Mouse (Mus musculus): ENCODE measurements around the gene Rai14. TPM values are rescaled to one million over a fixed set of nuclear protein-coding genes. Genes with fewer than 3 reads are reported as not detected.
A peak's percentile ranks its signal among the peaks of the same experiment; 100 is the strongest.
"Not testable (repeated sequence)": the region's sequence is repeated elsewhere in the genome, so short reads cannot be mapped to it uniquely, and the experiment has no call there.

Gene Rai14
- polyA plus RNA-seq, 1 experiment from 2014 or later: 59.5 TPM

GRCm38 (mm10) chr15:10579159-10579558, 135.3 kb downstream of the Rai14 start:
- 86% methylated on average over 3 of the region's 3 CpGs for WGBS
- no peak overlapping the region for H3K9ac ChIP-seq
- H3K27me3 ChIP-seq: no peaks in the 10 kb centered on the region
- no peak overlapping the region for H3K4me2 ChIP-seq (replicated peaks)
- peaks cover 40% of the 10 kb centered on the region for H3K36me3 ChIP-seq
- no peak for ATAC-seq (ENCODE audit: insufficient number of reproducible peaks, low FRiP score, low TSS enrichment, low read depth)
- H3K27ac ChIP-seq (replicated peaks): no peak overlapping the region
- H3K4me3 ChIP-seq (replicated peaks): no peak overlapping the region
- H3K4me1 ChIP-seq: no peaks in the 10 kb centered on the region
- H3K9me3 ChIP-seq (replicated peaks): no peaks in the 10 kb centered on the region

DNA sequence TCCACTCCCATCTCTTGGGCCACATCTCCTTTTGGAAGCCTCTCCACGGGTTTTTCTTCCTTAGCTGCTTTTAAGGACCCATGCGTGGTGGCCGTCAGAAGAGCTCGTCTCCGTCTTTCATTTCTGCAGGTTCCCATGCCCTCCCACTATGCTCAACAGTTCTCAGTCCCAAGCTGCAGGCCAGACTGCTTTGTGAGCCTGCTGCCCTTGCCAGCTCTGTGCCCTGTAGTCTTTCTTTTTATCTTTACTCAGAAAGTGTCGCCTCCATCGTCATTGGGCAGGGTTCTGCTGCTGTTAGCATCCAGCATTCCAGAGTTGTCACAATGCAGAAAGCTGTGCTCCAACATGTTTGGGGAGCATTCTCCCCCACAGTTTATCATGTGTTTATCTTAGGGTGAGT, 147.9 kb downstream of the Rai14 start:
- H3K9me3 ChIP-seq (replicated peaks): no peaks in the 10 kb centered on the region
- no peak overlapping the region for H3K4me2 ChIP-seq (replicated peaks)
- ATAC-seq (ENCODE audit: insufficient number of reproducible peaks, low FRiP score, low TSS enrichment, low read depth): no peak
- H3K9ac ChIP-seq: no peak overlapping the region
- peaks cover 47% of the 10 kb centered on the region for H3K36me3 ChIP-seq
- no peak overlapping the region for H3K27ac ChIP-seq (replicated peaks)
- no peak overlapping the region for H3K4me3 ChIP-seq (replicated peaks)
- H3K27me3 ChIP-seq: no peaks in the 10 kb centered on the region
- H3K4me1 ChIP-seq: no peaks in the 10 kb centered on the region
- 83% methylated on average over 7 of the region's 7 CpGs for WGBS

GRCm38 (mm10) chr15:10564201-10564600, 150.2 kb downstream of the Rai14 start:
- Histone ChIP-seq H3K4me2 (replicated peaks) (no peak overlapping the region), H3K36me3 (peaks cover 27% of the 10 kb centered on the region), H3K9ac (no peak overlapping the region), H3K27me3 (no peaks in the 10 kb centered on the region), H3K4me3 (replicated peaks) (no peak overlapping the region), H3K9me3 (replicated peaks) (no peaks in the 10 kb centered on the region), H3K27ac (replicated peaks) (no peak overlapping the region), H3K4me1 (no peaks in the 10 kb centered on the region)
- no peak for ATAC-seq (ENCODE audit: insufficient number of reproducible peaks, low FRiP score, low TSS enrichment, low read depth)
- WGBS: 34% methylated on average over 1 of the region's 1 CpGs

GRCm38 (mm10) chr15:10562281-10562680, 152.1 kb downstream of the Rai14 start:
- Histone ChIP-seq H3K9ac (no peak overlapping the region), H3K4me1 (no peaks in the 10 kb centered on the region), H3K36me3 (peaks cover 8% of the 10 kb centered on the region), H3K27me3 (no peaks in the 10 kb centered on the region), H3K4me2 (replicated peaks) (no peak overlapping the region), H3K4me3 (replicated peaks) (no peak overlapping the region), H3K9me3 (replicated peaks) (no peaks in the 10 kb centered on the region), H3K27ac (replicated peaks) (no peak overlapping the region)
- no peak for ATAC-seq (ENCODE audit: insufficient number of reproducible peaks, low FRiP score, low TSS enrichment, low read depth)

DNA sequence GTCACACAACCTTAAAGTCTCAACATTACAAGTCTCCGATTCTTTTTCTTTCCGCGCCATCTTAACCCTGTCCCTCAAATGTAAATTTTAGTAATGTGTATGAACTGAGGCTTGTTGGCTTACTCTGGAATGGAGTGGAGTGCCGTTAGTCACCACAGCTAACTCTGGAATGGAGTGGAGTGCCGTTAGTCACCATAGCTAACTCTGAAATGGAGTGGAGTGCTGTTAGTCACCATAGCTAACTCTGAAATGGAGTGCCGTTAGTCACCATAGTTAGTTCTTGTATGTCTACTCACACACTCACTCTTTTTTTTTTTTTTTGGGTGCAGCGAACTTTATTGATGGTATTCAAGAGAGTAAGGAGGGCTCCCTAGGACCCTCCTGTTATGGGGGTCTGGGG, 154.4 kb downstream of the Rai14 start:
- H3K27ac ChIP-seq (replicated peaks): no peak overlapping the region
- 0 out of 2 replicates have a peak, but pooled peaks cover 2% of the 10 kb centered on the region for H3K36me3 ChIP-seq
- WGBS: 93% methylated on average over 7 of the region's 7 CpGs
- no peak overlapping the region for H3K9ac ChIP-seq
- no peak for ATAC-seq (ENCODE audit: insufficient number of reproducible peaks, low FRiP score, low TSS enrichment, low read depth)
- H3K27me3 ChIP-seq: no peaks in the 10 kb centered on the region
- H3K4me3 ChIP-seq (replicated peaks): no peak overlapping the region
- no peak overlapping the region for H3K4me2 ChIP-seq (replicated peaks)
- no peaks in the 10 kb centered on the region for H3K4me1 ChIP-seq
- H3K9me3 ChIP-seq (replicated peaks): no peaks in the 10 kb centered on the region

DNA sequence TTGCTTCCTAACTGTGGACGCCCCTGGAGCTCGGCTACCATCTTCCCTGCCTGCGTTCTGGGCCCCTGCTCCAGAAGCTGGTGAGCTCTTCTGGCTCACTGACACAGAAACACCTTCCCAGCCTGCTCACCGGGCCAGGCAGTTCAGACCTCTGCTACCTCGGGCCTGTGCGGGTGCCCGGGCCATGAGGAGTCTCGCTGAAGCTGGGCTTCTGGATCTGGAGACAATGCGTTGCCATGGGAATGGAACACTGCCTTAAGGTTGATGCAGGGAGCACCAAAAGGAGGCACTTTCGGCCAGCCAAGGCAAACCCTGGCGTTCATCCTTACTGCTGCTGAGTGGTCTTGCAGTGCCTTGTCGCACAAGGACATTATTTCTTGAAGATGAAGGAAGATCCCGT, 156.0 kb downstream of the Rai14 start, which contains the start of gene Ttc23l:
Ttc23l (minus strand) TSS at position 204 of the 400 bp plus-strand sequence.
- WGBS: 84% methylated on average over 13 of the region's 13 CpGs
- Histone ChIP-seq H3K4me2 (replicated peaks) (no peak within 1 kb of the TSS), H3K27ac (replicated peaks) (no peak within 1 kb of the TSS), H3K27me3 (no peaks in the 10 kb centered on the region), H3K4me1 (no peaks in the 10 kb centered on the region), H3K9ac (no peak within 1 kb of the TSS), H3K4me3 (replicated peaks) (no peak within 1 kb of the TSS), H3K36me3 (no peaks in the 10 kb centered on the region), H3K9me3 (replicated peaks) (no peaks in the 10 kb centered on the region)
- ATAC-seq (ENCODE audit: insufficient number of reproducible peaks, low FRiP score, low TSS enrichment, low read depth): no peak

DNA sequence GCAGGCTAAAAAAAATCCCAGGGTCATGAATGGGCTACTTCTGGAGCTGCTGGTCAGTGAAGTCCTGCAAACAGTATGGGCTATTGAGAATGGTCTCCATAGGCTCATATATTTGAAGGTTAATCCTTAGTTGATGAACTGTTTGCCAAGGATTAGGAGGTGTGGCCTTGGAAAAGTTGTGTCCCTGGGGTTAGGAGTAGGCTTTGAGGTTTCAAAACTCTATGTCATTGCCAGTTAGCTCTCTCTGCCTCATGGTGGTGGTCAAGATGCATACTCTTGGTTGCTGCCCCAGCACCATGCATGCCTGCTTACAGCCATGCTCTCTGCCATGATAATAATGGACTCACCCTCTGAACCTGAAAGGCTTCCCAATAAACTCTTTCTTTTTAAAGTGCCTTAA, 160.1 kb downstream of the Rai14 start:
- H3K36me3 ChIP-seq: no peaks in the 10 kb centered on the region
- no peak for ATAC-seq (ENCODE audit: insufficient number of reproducible peaks, low FRiP score, low TSS enrichment, low read depth)
- no peak overlapping the region for H3K9ac ChIP-seq
- H3K27ac ChIP-seq (replicated peaks): no peak overlapping the region
- H3K4me1 ChIP-seq: no peaks in the 10 kb centered on the region
- H3K4me2 ChIP-seq (replicated peaks): no peak overlapping the region
- H3K9me3 ChIP-seq (replicated peaks): no peaks in the 10 kb centered on the region
- no peak overlapping the region for H3K4me3 ChIP-seq (replicated peaks)
- H3K27me3 ChIP-seq: no peaks in the 10 kb centered on the region

GRCm38 (mm10) chr15:10540271-10541088, 173.9 kb downstream of the Rai14 start:
- H3K4me3 ChIP-seq (replicated peaks): no peak overlapping the region
- H3K27me3 ChIP-seq: no peaks in the 10 kb centered on the region
- peak; percentile 84 for ATAC-seq (ENCODE audit: insufficient number of reproducible peaks, low FRiP score, low TSS enrichment, low read depth)
- no peak overlapping the region for H3K4me2 ChIP-seq (replicated peaks)
- H3K4me1 ChIP-seq: peaks cover 12% of the 10 kb centered on the region
- H3K27ac ChIP-seq (replicated peaks): peak overlapping the region; percentile 68
- 49% methylated on average over 16 of the region's 16 CpGs for WGBS
- H3K9ac ChIP-seq: no peak overlapping the region
- no peaks in the 10 kb centered on the region for H3K9me3 ChIP-seq (replicated peaks)
- no peaks in the 10 kb centered on the region for H3K36me3 ChIP-seq

- Histone ChIP-seq H3K9me3 (replicated peaks) (no peaks in the 10 kb centered on the region), H3K27ac (replicated peaks) (peak overlapping the region; percentile 45), H3K4me2 (replicated peaks) (no peak overlapping the region), H3K4me3 (replicated peaks) (no peak overlapping the region), H3K4me1 (peaks cover 9% of the 10 kb centered on the region), H3K27me3 (no peaks in the 10 kb centered on the region), H3K36me3 (no peaks in the 10 kb centered on the region), H3K9ac (no peak overlapping the region)
- 46% methylated on average over 7 of the region's 7 CpGs for WGBS
- no peak for ATAC-seq (ENCODE audit: insufficient number of reproducible peaks, low FRiP score, low TSS enrichment, low read depth)
These were observed 178.5 kb downstream of the Rai14 start for GRCm38 (mm10) chr15:10535969-10536368.

- WGBS: 92% methylated on average over 5 of the region's 5 CpGs
- Histone ChIP-seq H3K4me2 (replicated peaks) (no peak overlapping the region), H3K36me3 (no peaks in the 10 kb centered on the region), H3K9ac (no peak overlapping the region), H3K27ac (replicated peaks) (no peak overlapping the region), H3K27me3 (no peaks in the 10 kb centered on the region), H3K4me3 (replicated peaks) (no peak overlapping the region), H3K4me1 (0 out of 2 replicates have a peak, but pooled peaks cover 2% of the 10 kb centered on the region), H3K9me3 (replicated peaks) (no peaks in the 10 kb centered on the region)
- no peak for ATAC-seq (ENCODE audit: insufficient number of reproducible peaks, low FRiP score, low TSS enrichment, low read depth)
These were observed 179.8 kb downstream of the Rai14 start for GRCm38 (mm10) chr15:10534591-10534990.

DNA sequence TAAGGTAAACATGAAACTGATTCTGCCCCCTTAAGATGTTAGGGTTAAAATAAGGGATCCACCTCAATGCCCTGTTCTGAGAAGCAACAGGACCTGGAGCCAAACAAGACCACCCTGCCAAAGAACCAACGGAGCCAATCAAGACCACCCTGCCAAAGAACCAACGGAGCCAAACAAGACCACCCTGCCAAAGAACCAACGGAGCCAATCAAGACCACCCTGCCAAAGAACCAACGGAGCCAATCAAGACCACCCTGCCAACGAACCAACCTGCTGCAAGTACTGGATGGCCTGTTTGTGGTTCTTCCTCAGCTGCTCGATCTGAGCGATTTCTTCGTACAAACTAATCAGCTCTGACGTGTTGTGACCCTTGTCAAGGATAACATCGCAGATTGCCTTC, 181.1 kb downstream of the Rai14 start:
- not testable (repeated sequence) for ATAC-seq (ENCODE audit: insufficient number of reproducible peaks, low FRiP score, low TSS enrichment, low read depth); H3K9me3 ChIP-seq (replicated peaks); H3K4me2 ChIP-seq (replicated peaks); H3K9ac ChIP-seq; H3K36me3 ChIP-seq; H3K4me1 ChIP-seq; H3K27me3 ChIP-seq; H3K4me3 ChIP-seq (replicated peaks); H3K27ac ChIP-seq (replicated peaks)
- WGBS: 80% methylated on average over 10 of the region's 10 CpGs

DNA sequence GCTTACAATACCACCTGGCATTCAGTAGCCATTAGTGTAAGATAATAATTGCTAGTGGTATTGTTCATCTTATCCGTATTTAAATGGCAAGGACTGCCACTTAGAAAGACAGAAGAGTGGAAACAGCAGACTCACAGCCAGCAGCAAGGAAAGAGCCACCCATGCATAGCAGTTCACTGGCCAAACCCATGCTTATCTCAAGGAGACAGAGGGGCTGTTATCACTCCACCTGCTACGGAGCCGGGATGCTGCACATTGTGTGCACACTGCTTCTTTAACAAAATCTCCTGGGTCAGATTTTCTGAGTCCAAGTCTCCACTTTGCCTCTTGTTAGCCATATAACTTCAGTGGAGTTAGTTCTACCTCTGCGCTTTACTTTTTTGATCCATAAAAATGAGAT, 183.1 kb downstream of the Rai14 start:
- no peaks in the 10 kb centered on the region for H3K4me1 ChIP-seq
- 89% methylated on average over 4 of the region's 4 CpGs for WGBS
- no peak for ATAC-seq (ENCODE audit: insufficient number of reproducible peaks, low FRiP score, low TSS enrichment, low read depth)
- H3K36me3 ChIP-seq: no peaks in the 10 kb centered on the region
- no peak overlapping the region for H3K27ac ChIP-seq (replicated peaks)
- H3K4me2 ChIP-seq (replicated peaks): no peak overlapping the region
- H3K27me3 ChIP-seq: no peaks in the 10 kb centered on the region
- no peak overlapping the region for H3K4me3 ChIP-seq (replicated peaks)
- H3K9me3 ChIP-seq (replicated peaks): no peaks in the 10 kb centered on the region
- no peak overlapping the region for H3K9ac ChIP-seq
